Mouse (Mus musculus) gastrocnemius, adult 2 months (tissue): ENCODE results near the gene Exoc6. TPM values are rescaled to one million over a fixed set of nuclear protein-coding genes. Genes with fewer than 3 reads are reported as not detected.
A peak's percentile ranks its signal among the peaks of the same experiment; 100 is the strongest.

Experiments used
- DNase-seq: peaks from one replicate; pipeline ENCODE4 v3.0.0; 2022
- H3K27ac ChIP-seq: fragments of 200-600 bp; 2 replicates; pipeline ENCODE4 v1.8.1; 2022; ENCODE audit warnings: mild to moderate bottlenecking
- H3K4me3 ChIP-seq: fragments of 200-600 bp; 2 replicates; pipeline ENCODE4 v1.8.1; 2022; ENCODE audit warnings: mild to moderate bottlenecking, moderate library complexity
- CTCF ChIP-seq: fragments of 200-600 bp; IDR thresholded peaks from 2 replicates; pipeline ENCODE4 v1.8.1; 2022; ENCODE audit warnings: antibody characterized with exemption, mild to moderate bottlenecking, moderate library complexity
- intact Hi-C: fragments of 180-260 bp; cut with DNase I; formaldehyde crosslinking; loops from one replicate; pipeline ENCODE4 v1.15.1; 2025
- total RNA-seq, 2 experiments: library from RNA; stranded (reverse); gene quantifications; 2 replicates each; pipeline ENCODE4 v1.2.3; 2021

The Exoc6 gene
- total RNA-seq, 2 experiments from 2014 or later = 51.3 to 67.3 TPM

- Histone ChIP-seq H3K4me3 (no peak overlapping the region), H3K27ac (peak overlapping the region; percentile 59; the same call in 1 of the 2 replicates)
- DNase-seq = no peak
- intact Hi-C loops = loop anchor here (1.0 to 10.0 kb wide), 2 partner anchors 33 to 49 kb away; no protein-coding TSS in a partner anchor
- peak; percentile 85 for TF ChIP-seq CTCF
Measured at GRCm38 (mm10) chr19:37563763-37564162, 13.5 kb downstream of the Exoc6 start.

- no peak for DNase-seq
- Histone ChIP-seq H3K4me3 (no peak overlapping the region), H3K27ac (no peak overlapping the region)
- intact Hi-C loops = loop anchor here (10.0 kb wide), 1 partner anchor 51 kb away; no protein-coding TSS in a partner anchor
- peak; percentile 50 for TF ChIP-seq CTCF
Measured at GRCm38 (mm10) chr19:37565806-37566205, 15.6 kb downstream of the Exoc6 start.

GRCm38 (mm10) chr19:37569186-37569754 is 19.1 kb downstream of the Exoc6 start:
- TF ChIP-seq CTCF = no peak
- no peak for DNase-seq
- Histone ChIP-seq H3K27ac (no peak overlapping the region), H3K4me3 (no peak overlapping the region)
- intact Hi-C loops = loop anchor here (10.0 kb wide), 1 partner anchor 54 kb away; no protein-coding TSS in a partner anchor

GRCm38 (mm10) chr19:37570966-37571718 is 20.9 kb downstream of the Exoc6 start:
- no peak overlapping the region for H3K4me3 ChIP-seq
- TF ChIP-seq CTCF = no peak
- no peak for DNase-seq
- no peak overlapping the region for H3K27ac ChIP-seq
- intact Hi-C loops = no loop called here

GRCm38 (mm10) chr19:37574802-37575201 is 24.6 kb downstream of the Exoc6 start:
- no peak overlapping the region for H3K4me3 ChIP-seq
- DNase-seq = peak; percentile 36
- H3K27ac ChIP-seq = no peak overlapping the region
- no peak for TF ChIP-seq CTCF
- intact Hi-C loops = no loop called here

GRCm38 (mm10) chr19:37579607-37580006 is 29.4 kb downstream of the Exoc6 start:
- intact Hi-C loops = no loop called here
- DNase-seq = peak; percentile 30
- H3K27ac ChIP-seq = no peak overlapping the region
- TF ChIP-seq CTCF = no peak
- H3K4me3 ChIP-seq = no peak overlapping the region

GRCm38 (mm10) chr19:37580438-37580837 is 30.2 kb downstream of the Exoc6 start:
- intact Hi-C loops = no loop called here
- TF ChIP-seq CTCF = no peak
- DNase-seq = no peak
- H3K27ac ChIP-seq = no peak overlapping the region
- no peak overlapping the region for H3K4me3 ChIP-seq

- no peak overlapping the region for H3K4me3 ChIP-seq
- no peak for TF ChIP-seq CTCF
Measured at GRCm38 (mm10) chr19:37585210-37585609, 35.0 kb downstream of the Exoc6 start.

GRCm38 (mm10) chr19:37585684-37586083 is 35.5 kb downstream of the Exoc6 start:
- TF ChIP-seq CTCF = no peak
- intact Hi-C loops = no loop called here
- Histone ChIP-seq H3K4me3 (no peak overlapping the region), H3K27ac (no peak overlapping the region)
- DNase-seq = no peak

More at GRCm38 (mm10) chr19:37585210-37585609, 35.0 kb downstream of the Exoc6 start:
- H3K27ac ChIP-seq = no peak overlapping the region
- intact Hi-C loops = no loop called here
- no peak for DNase-seq

- DNase-seq = no peak
- Histone ChIP-seq H3K27ac (no peak overlapping the region), H3K4me3 (no peak overlapping the region)
- no peak for TF ChIP-seq CTCF
- intact Hi-C loops = no loop called here
Measured at GRCm38 (mm10) chr19:37590544-37590943, 40.3 kb downstream of the Exoc6 start.

- Histone ChIP-seq H3K4me3 (no peak overlapping the region), H3K27ac (no peak overlapping the region)
- peak; percentile 67 for TF ChIP-seq CTCF
- no peak for DNase-seq
- intact Hi-C loops = no loop called here
Measured at GRCm38 (mm10) chr19:37601968-37602848, 52.0 kb downstream of the Exoc6 start.

- DNase-seq = no peak
- no peak overlapping the region for H3K4me3 ChIP-seq
- H3K27ac ChIP-seq = no peak overlapping the region
- intact Hi-C loops = no loop called here
- no peak for TF ChIP-seq CTCF
Measured at GRCm38 (mm10) chr19:37609991-37610390, 59.8 kb downstream of the Exoc6 start.

GRCm38 (mm10) chr19:37612893-37613292 is 62.7 kb downstream of the Exoc6 start:
- DNase-seq = no peak
- no peak overlapping the region for H3K27ac ChIP-seq
- TF ChIP-seq CTCF = no peak
- no peak overlapping the region for H3K4me3 ChIP-seq
- intact Hi-C loops = no loop called here
